Comparison of ENCODE assay signal across 13 mouse cellular contexts in genomic region chr5:99634010-99634541, GRCm38 (mm10).
A peak's percentile ranks its signal among the peaks of the same experiment; 100 is the strongest.
DNase-seq lines count a peak whose midpoint lies in the region; ATAC-seq and TF ChIP-seq lines count a peak whose summit lies in the region.
"Had no signal": no experiment of that assay in that cellular context is flagged by ENCODE, and none has a peak within 500 bp of the region (broad histone marks: within the 10 kb centered on the region; RNA-seq: fewer than 3 reads in every experiment).

No protein-coding gene starts in this region.

- no peaks in the 10 kb centered on the region for H3K36me3 ChIP-seq in heart, adult 2 months (ENCODE audit: control insufficient read depth, insufficient read depth, low read length)
- no peaks in the 10 kb centered on the region for H3K36me3 ChIP-seq in lung, embryonic 14.5 days (ENCODE audit: insufficient read depth)
- H3K36me3 ChIP-seq: embryonic facial prominence, embryonic 13.5 days; G1E; intestine, embryonic 15.5 days had no signal

- no peaks in the 10 kb centered on the region for H3K27me3 ChIP-seq in heart, adult 2 months (ENCODE audit: control insufficient read depth, insufficient read depth, low read length)
- H3K27me3 ChIP-seq in lung, embryonic 14.5 days (ENCODE audit: insufficient read depth, low read length) = no peaks in the 10 kb centered on the region
- H3K27me3 ChIP-seq: embryonic facial prominence, embryonic 13.5 days; intestine, embryonic 15.5 days had no signal

- H3K4me1 ChIP-seq in heart, adult 2 months (ENCODE audit: control insufficient read depth, insufficient read depth, low read length) = no peaks in the 10 kb centered on the region
- no peaks in the 10 kb centered on the region for H3K4me1 ChIP-seq in lung, embryonic 14.5 days (ENCODE audit: insufficient read depth)
- H3K4me1 ChIP-seq: embryonic facial prominence, embryonic 13.5 days; intestine, embryonic 15.5 days had no signal

- no peak for TF ChIP-seq EP300 in heart, adult 2 months (IDR thresholded peaks at IDR 0.05; ENCODE audit: insufficient read depth, low read depth, low read length)

- H3K27ac ChIP-seq in heart, adult 2 months = no peak overlapping the region
- H3K27ac ChIP-seq in lung, embryonic 14.5 days (ENCODE audit: low read depth) = no peak overlapping the region
- H3K27ac ChIP-seq: embryonic facial prominence, embryonic 13.5 days had no signal

- intact Hi-C loops in heart, adult 2 months (cut with DNase I) = no loop called here

- H3K79me2 ChIP-seq in heart, adult 2 months (replicated peaks; ENCODE audit: control insufficient read depth, insufficient read depth, low read length) = no peaks in the 10 kb centered on the region

- no peak for TF ChIP-seq POLR2A in heart, adult 2 months (IDR thresholded peaks at IDR 0.05; ENCODE audit: insufficient read depth, low read depth, low read length)

- no peak overlapping the region for H3K4me3 ChIP-seq in heart, adult 2 months
- no peak overlapping the region for H3K4me3 ChIP-seq in lung, embryonic 14.5 days (ENCODE audit: low read depth, low read length)
- H3K4me3 ChIP-seq: embryonic facial prominence, embryonic 13.5 days; intestine, embryonic 15.5 days had no signal

- no peaks in the 10 kb centered on the region for H3K9me3 ChIP-seq in lung, embryonic 14.5 days (ENCODE audit: low read depth, low read length)
- H3K9me3 ChIP-seq: embryonic facial prominence, embryonic 13.5 days; intestine, embryonic 15.5 days had no signal

- no peak for ATAC-seq in lung, embryonic 14.5 days (ENCODE audit: insufficient read depth)
- 0 out of 2 replicates have a peak, but pooled peaks have one; percentile 9 for ATAC-seq in megakaryocyte progenitor cell, adult 5-6 weeks (replicated peaks; ENCODE audit: poor library complexity)

- DNase-seq in heart, adult 2 months = no peak
- no peak for DNase-seq in heart, adult 11 months
- DNase-seq in lung, embryonic 14.5 days = peak; percentile 66
- DNase-seq in lung, postnatal 4 days = no peak
- peak; percentile 43 for DNase-seq in ZHBTc4 (ENCODE audit: low read depth, low spot score)
- DNase-seq in right cerebral cortex, adult 2 months (ENCODE audit: low spot score in 2 of 2) = no peak
- no peak for DNase-seq in frontal cortex, adult 2 months (ENCODE audit: extremely low spot score in 1 of 2, low spot score in 1 of 2)
- DNase-seq: left cerebral cortex, postnatal 4 days; right cerebral cortex, postnatal 14 days had no signal

- 40% methylated on average over 8 of the region's 8 CpGs for WGBS in heart, adult 2 months
- WGBS in lung, embryonic 14.5 days = 65% methylated on average over 8 of the region's 8 CpGs

- TF ChIP-seq CTCF in heart, adult 2 months (IDR thresholded peaks at IDR 0.05) = peak; percentile 47
- peak; percentile 24; the same call in 1 of the 2 replicates for TF ChIP-seq CTCF in lung, embryonic 14.5 days (IDR thresholded peaks at IDR 0.05; ENCODE audit: low read depth)

- no peak overlapping the region for H3K9ac ChIP-seq in heart, adult 2 months (ENCODE audit: low read depth, low read length)
- H3K9ac ChIP-seq in lung, embryonic 14.5 days = no peak overlapping the region
- H3K9ac ChIP-seq: embryonic facial prominence, embryonic 13.5 days; intestine, embryonic 15.5 days had no signal

- no peak overlapping the region for H3K4me2 ChIP-seq in lung, embryonic 14.5 days
- H3K4me2 ChIP-seq: embryonic facial prominence, embryonic 13.5 days had no signal

Comparison
In these comparisons a context has a peak if more than half of its experiments do, and no peak if none do; other contexts are left out.
1. DNase-seq: peak in lung, embryonic 14.5 days (single experiment) and ZHBTc4 (single experiment); none in heart, adult 2 months (0 of 2), heart, adult 11 months (single experiment), lung, postnatal 4 days (0 of 2), right cerebral cortex, adult 2 months (0 of 2) and frontal cortex, adult 2 months (0 of 2).